Mouse (Mus musculus): Measurements from ENCODE around the gene Asb17.

Gene Asb17

DNA sequence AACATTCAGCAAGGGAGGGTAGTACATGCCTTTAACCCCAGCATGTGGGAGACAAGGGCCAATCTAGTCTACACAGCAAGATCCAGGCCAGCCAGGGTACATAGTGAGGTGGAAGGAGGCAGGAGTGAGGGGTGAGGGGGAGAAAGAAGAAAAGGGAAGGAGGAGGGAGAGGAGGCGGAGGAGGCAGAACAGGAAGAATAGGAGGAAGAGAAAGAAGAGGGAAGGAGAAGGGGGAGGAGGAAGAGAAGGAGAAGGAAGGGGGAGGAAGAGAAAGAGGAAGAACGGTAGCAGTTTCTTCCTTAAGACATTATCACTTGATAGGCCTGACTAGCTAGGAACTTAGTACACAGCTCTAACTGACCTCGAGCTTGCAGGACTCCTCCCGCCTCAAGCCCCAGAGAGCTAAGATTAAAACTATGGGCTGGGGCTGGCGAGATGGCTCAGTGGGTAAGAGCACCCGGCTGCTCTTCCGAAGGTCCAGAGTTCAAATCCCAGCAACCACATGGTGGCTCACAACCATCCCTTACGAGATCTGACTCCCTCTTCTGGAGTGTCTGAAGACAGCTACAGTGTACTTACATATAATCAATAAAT is 45.3 kb downstream of the Asb17 start:
- DNase-seq (ENCODE audit: low read depth, low spot score) = no peak

DNA sequence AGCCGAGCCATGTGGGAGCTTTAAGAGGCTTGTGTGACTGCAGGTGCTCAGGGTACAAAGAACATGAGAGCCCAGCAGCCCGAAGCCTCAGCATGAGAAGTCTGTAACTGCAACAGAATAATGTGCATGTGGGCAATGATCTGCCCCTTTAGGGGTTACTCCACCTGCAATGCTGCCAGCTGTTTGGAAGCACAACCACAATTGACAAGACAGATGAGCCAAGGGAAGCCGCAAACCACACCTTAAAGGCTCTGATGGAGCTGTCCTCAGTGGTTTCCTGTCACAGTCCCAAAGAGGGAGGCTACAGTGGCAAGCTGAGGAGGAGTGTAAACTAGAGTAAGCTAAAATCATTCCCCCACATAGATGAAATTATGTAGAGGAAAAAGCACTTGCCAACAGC is 51.4 kb downstream of the Asb17 start:
- DNase-seq (ENCODE audit: low read depth, low spot score) = no peak

DNA sequence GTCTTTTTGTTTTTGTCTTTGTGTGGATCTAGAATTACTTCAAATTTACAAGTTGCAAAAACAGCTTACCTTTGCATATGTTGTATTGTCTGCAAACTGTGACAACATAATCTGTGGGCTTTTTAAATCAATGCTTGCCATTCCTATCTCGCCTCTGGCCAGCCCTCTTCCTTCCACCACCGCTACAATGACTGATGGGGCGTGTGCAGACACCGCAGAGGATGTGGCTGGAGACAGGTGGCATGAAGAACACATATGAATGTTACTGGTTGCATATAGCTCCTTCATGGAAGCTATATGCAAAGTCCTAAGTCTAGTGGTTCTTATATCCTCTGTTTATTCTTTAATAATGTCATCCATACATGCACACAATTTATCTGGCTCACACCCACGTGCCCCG is 53.2 kb downstream of the Asb17 start:
- no peak for DNase-seq (ENCODE audit: low read depth, low spot score)

DNA sequence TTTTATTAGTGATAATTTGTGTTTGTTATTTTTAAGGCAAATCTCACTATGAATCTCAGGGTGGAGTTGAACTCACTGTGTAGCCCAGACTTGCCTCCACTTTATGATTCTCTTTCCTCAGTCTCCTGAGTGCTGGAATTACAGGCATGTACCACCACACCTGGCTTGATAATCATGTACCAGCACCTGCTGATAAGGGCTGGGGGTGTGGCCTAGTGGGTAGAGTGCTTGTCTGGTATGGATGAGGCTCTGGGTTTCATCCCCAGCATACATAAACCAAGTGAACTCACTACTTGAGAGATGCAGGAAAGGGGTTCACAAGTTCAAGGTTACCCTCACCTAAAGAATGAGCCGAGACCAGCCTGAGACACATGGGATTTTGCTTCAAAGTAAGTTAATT is 57.9 kb downstream of the Asb17 start:
- DNase-seq (ENCODE audit: low read depth, low spot score) = no peak

DNA sequence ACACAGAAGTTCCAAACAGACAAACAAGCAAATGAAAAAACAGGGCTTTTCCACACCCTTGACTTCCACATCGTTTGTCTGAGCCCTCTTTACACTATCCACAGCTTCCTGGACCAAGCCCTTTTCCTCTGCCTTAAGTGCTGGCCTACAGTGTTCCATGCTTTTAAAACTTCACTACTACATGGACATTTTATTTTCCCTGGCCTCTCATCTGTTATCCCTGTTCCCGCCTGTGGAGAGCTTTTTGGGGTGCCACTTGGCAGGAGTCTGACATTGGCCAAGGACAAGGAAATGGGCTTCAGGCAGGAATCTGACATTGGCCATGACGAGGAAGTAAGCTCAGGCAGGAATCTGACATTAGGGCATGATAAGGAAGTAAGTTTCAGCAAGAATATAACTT is 58.6 kb downstream of the Asb17 start:
- no peak for DNase-seq (ENCODE audit: low read depth, low spot score)

DNA sequence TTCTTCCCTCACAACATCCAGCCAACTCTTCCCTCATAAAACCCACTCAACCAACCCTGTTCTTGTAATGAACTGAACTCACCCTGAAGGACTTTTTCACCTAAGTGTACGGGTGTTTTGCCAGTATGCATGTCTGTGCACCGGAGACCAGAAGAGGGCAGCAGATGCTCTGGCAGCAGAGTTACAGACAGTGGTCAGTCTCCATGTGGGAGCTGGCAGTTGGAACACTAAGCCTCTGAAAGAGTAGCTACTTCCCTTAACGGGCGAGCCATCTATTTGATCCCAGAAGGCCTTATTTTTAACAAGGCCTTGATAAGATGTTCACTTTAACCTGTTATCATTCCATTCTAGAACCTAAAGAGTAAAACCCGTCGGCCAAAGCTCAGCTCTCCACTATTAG is 60.6 kb downstream of the Asb17 start:
- no peak for DNase-seq (ENCODE audit: low read depth, low spot score)
